Mouse (Mus musculus): ENCODE results near the gene Kcp. TPM values are rescaled to one million over a fixed set of nuclear protein-coding genes. Genes with fewer than 3 reads are reported as not detected.

Kcp gene
- total and polyA plus RNA-seq, 2 experiments from 2014 or later, result 6.7 to 31.2 TPM

DNA sequence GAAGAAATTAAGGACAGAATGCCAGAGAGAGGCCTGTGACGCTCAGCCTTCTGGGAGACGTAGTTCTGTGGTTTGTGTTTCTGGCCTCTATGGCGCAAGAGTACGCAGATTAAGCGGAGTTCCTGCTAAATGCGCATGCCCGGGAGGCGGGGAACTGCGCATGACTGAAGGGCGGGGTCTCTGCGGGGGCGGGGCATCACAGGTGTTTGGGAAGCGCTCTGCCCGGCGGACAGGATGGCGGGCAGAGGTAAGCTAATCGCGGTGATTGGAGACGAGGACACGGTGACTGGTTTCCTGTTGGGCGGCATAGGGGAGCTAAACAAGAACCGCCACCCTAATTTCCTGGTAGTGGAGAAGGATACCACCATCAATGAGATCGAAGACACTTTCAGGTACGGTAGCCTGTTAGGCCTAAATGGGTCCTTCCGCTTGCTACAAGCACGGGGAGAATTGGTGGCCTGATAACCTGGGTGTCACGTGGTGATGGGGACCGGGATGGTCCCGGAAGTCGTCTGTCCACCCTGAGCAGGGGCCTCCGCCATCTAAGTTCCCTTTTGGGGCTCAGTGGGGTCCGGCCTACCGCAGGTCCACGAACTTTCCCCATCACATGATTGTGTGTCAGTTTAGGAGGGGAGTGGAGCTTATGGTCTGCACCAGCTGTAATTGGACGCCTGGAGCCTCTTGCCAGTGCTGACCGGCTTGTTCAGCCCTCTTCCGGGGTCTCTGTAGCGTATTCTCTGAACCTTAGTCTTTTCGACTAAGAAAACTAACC, 40.0 kb downstream of the Kcp start, which contains the start of gene Atp6v1f:
Atp6v1f (plus strand) TSS at position 136 of the 772 bp plus-strand sequence.
- Histone ChIP-seq H3K27me3 (ENCODE audit: insufficient read depth, low read length) (no peaks in the 10 kb centered on the region), H3K36me3 (ENCODE audit: insufficient read depth) (peaks cover 14% of the 10 kb centered on the region), H3K9me3 (ENCODE audit: low read length) (no peaks in the 10 kb centered on the region), H3K27ac (ENCODE audit: low read depth, low read length) (peak within 1 kb of the TSS; percentile 69), H3K4me3 (ENCODE audit: low read depth, low read length) (peak within 1 kb of the TSS; percentile 73), H3K9ac (peak within 1 kb of the TSS; percentile 70), H3K4me2 (ENCODE audit: low read depth) (peak within 1 kb of the TSS; percentile 78), H3K4me1 (ENCODE audit: insufficient read depth) (peaks cover 10% of the 10 kb centered on the region)
- DNase-seq, result peak; percentile 98
- TF ChIP-seq CTCF (IDR thresholded peaks at IDR 0.05; ENCODE audit: low read depth), result no peak; the same call in 1 of the 2 replicates
- WGBS, result 2% methylated on average over 39 of the region's 39 CpGs
- peak; percentile 98 for ATAC-seq

- 70% methylated on average over 3 of the region's 3 CpGs for WGBS
- Histone ChIP-seq H3K27ac (ENCODE audit: low read depth, low read length) (no peak overlapping the region), H3K4me2 (ENCODE audit: low read depth) (no peak overlapping the region), H3K4me3 (ENCODE audit: low read depth, low read length) (no peak overlapping the region), H3K27me3 (ENCODE audit: insufficient read depth, low read length) (no peaks in the 10 kb centered on the region), H3K9me3 (ENCODE audit: low read length) (no peaks in the 10 kb centered on the region), H3K36me3 (ENCODE audit: insufficient read depth) (no peaks in the 10 kb centered on the region), H3K4me1 (ENCODE audit: insufficient read depth) (peaks cover under 1% of the 10 kb centered on the region; the same call in 1 of the 2 replicates), H3K9ac (no peak overlapping the region)
- ATAC-seq (no peak), DNase-seq (no peak)
- TF ChIP-seq CTCF (IDR thresholded peaks at IDR 0.05; ENCODE audit: low read depth), result no peak
Observed at GRCm38 (mm10) chr6:29463388-29463787, 44.4 kb downstream of the Kcp start.

DNA sequence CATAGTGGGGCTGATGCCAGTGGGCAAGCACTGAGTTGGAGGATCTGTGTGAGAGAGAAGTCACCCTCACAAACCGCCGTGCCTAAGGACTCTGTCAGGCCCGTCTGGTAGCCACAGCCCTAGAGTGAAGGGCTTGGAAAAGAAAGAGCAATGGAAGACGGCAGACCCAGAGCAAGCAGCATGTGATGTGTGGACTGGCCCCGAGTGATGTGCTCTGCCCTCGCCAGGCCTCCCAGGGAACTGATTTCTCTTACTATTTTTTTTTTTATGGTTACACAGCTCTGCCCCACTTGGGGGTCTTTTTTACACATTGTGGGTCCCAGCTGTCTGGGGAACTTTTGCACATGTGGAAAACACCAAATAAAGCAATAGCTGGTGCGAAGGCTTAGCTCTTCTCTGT, 46.2 kb downstream of the Kcp start:
- no peak overlapping the region for H3K27ac ChIP-seq (ENCODE audit: low read depth, low read length)
- no peaks in the 10 kb centered on the region for H3K9me3 ChIP-seq (ENCODE audit: low read length)
- H3K36me3 ChIP-seq (ENCODE audit: insufficient read depth), result no peaks in the 10 kb centered on the region
- TF ChIP-seq CTCF (IDR thresholded peaks at IDR 0.05; ENCODE audit: low read depth), result no peak
- H3K4me2 ChIP-seq (ENCODE audit: low read depth), result no peak overlapping the region
- peak; percentile 32; the same call in 1 of the 2 replicates for ATAC-seq
- no peaks in the 10 kb centered on the region for H3K4me1 ChIP-seq (ENCODE audit: insufficient read depth)
- no peak overlapping the region for H3K4me3 ChIP-seq (ENCODE audit: low read depth, low read length)
- WGBS, result 53% methylated on average over 7 of the region's 7 CpGs
- H3K27me3 ChIP-seq (ENCODE audit: insufficient read depth, low read length), result no peaks in the 10 kb centered on the region
- H3K9ac ChIP-seq, result no peak overlapping the region
- DNase-seq, result no peak

- DNase-seq, result no peak
- no peak overlapping the region for H3K4me3 ChIP-seq (ENCODE audit: low read depth, low read length)
- H3K9me3 ChIP-seq (ENCODE audit: low read length), result no peaks in the 10 kb centered on the region
- H3K27ac ChIP-seq (ENCODE audit: low read depth, low read length), result no peak overlapping the region
- H3K4me2 ChIP-seq (ENCODE audit: low read depth), result no peak overlapping the region
- no peaks in the 10 kb centered on the region for H3K36me3 ChIP-seq (ENCODE audit: insufficient read depth)
- no peak for TF ChIP-seq CTCF (IDR thresholded peaks at IDR 0.05; ENCODE audit: low read depth)
- no peaks in the 10 kb centered on the region for H3K27me3 ChIP-seq (ENCODE audit: insufficient read depth, low read length)
- no peaks in the 10 kb centered on the region for H3K4me1 ChIP-seq (ENCODE audit: insufficient read depth)
- WGBS, result 93% methylated on average over 6 of the region's 6 CpGs
- ATAC-seq, result no peak
- H3K9ac ChIP-seq, result no peak overlapping the region
Observed at GRCm38 (mm10) chr6:29450667-29451066, 57.1 kb downstream of the Kcp start.

DNA sequence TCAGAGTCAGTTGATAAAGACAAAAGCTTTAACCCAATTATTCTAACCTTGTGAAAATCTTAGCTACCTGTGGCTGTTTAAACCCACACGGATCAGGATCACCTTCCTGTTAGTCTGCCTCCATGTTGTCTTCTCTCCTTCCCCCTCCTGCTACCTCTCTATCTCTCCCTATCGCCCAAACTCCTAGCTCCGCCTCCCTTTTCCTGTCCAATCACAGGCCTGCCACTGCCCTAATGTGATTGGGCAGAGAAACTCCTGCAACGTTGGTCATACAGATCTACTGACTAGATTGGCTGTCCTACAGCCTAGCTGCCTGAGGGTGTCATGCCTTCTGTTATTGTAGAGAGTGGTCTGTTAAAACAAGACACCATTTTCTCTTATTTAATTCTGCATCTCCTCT, 57.9 kb downstream of the Kcp start:
- Histone ChIP-seq H3K4me3 (ENCODE audit: low read depth, low read length) (no peak overlapping the region), H3K36me3 (ENCODE audit: insufficient read depth) (no peaks in the 10 kb centered on the region), H3K4me2 (ENCODE audit: low read depth) (no peak overlapping the region), H3K4me1 (ENCODE audit: insufficient read depth) (no peaks in the 10 kb centered on the region), H3K9ac (no peak overlapping the region), H3K27me3 (ENCODE audit: insufficient read depth, low read length) (no peaks in the 10 kb centered on the region), H3K27ac (ENCODE audit: low read depth, low read length) (no peak overlapping the region), H3K9me3 (ENCODE audit: low read length) (no peaks in the 10 kb centered on the region)
- DNase-seq (no peak), ATAC-seq (peak; percentile 65; the same call in 1 of the 2 replicates)
- TF ChIP-seq CTCF (IDR thresholded peaks at IDR 0.05; ENCODE audit: low read depth), result no peak
- 34% methylated on average over 4 of the region's 4 CpGs for WGBS

DNA sequence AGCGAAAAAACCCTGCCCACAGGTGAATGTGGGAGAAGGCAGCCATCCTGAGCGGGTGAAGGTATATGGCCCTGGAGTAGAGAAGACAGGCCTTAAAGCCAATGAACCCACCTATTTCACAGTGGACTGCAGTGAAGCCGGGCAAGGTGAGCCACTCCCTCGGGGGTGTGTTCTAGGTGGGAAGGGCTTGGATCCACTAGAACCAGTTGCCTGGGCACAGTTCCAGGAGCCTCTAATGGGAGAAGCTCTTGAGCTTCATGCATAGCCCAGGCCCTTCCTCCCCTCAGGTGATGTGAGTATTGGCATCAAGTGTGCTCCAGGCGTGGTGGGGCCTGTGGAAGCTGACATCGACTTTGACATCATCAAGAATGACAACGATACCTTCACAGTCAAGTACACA, 62.4 kb downstream of the Kcp start:
- TF ChIP-seq CTCF (IDR thresholded peaks at IDR 0.05; ENCODE audit: low read depth), result no peak
- WGBS, result 93% methylated on average over 7 of the region's 7 CpGs
- ATAC-seq, result no peak

DNA sequence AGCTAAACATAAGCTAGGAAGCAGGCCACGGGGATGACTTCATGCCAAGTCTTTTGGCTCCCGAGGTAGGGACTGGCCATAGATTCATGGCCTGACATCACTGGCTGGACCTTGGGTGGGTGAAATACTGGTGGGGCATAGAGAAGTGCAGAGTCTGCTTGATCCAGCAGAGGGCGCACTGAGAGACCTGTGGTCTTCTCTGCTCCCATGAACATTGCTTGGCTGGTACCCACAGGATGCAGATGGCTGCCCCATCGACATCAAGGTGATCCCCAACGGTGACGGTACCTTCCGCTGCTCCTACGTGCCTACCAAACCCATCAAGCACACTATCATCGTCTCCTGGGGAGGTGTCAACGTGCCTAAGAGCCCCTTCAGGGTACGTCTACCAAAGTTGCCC, 63.0 kb downstream of the Kcp start:
- Histone ChIP-seq H3K4me3 (ENCODE audit: low read depth, low read length) (no peak overlapping the region), H3K4me2 (ENCODE audit: low read depth) (no peak overlapping the region), H3K9ac (no peak overlapping the region), H3K27ac (ENCODE audit: low read depth, low read length) (no peak overlapping the region), H3K4me1 (ENCODE audit: insufficient read depth) (no peaks in the 10 kb centered on the region), H3K9me3 (ENCODE audit: low read length) (no peaks in the 10 kb centered on the region), H3K27me3 (ENCODE audit: insufficient read depth, low read length) (no peaks in the 10 kb centered on the region), H3K36me3 (ENCODE audit: insufficient read depth) (no peaks in the 10 kb centered on the region)
- DNase-seq (no peak), ATAC-seq (no peak)
- WGBS, result 73% methylated on average over 11 of the region's 11 CpGs
- TF ChIP-seq CTCF (IDR thresholded peaks at IDR 0.05; ENCODE audit: low read depth), result peak; percentile 56

More for the DNA sequence above, 62.4 kb downstream of the Kcp start:
- Histone ChIP-seq H3K4me3 (ENCODE audit: low read depth, low read length) (no peak overlapping the region), H3K27me3 (ENCODE audit: insufficient read depth, low read length) (no peaks in the 10 kb centered on the region), H3K36me3 (ENCODE audit: insufficient read depth) (no peaks in the 10 kb centered on the region), H3K9me3 (ENCODE audit: low read length) (no peaks in the 10 kb centered on the region), H3K4me2 (ENCODE audit: low read depth) (no peak overlapping the region), H3K27ac (ENCODE audit: low read depth, low read length) (no peak overlapping the region), H3K9ac (no peak overlapping the region), H3K4me1 (ENCODE audit: insufficient read depth) (no peaks in the 10 kb centered on the region)
- no peak for DNase-seq

All from forebrain, postnatal 0 days (tissue).